Mouse (Mus musculus): ENCODE measurements around the gene Vwa1.

Gene Vwa1

GRCm38 (mm10) chr4:155780895-155781294 lies 6.4 kb upstream of the Vwa1 start:
- DNase-seq (ENCODE audit: low spot score): peak; percentile 42

GRCm38 (mm10) chr4:155779498-155779897 lies 5.0 kb upstream of the Vwa1 start:
- no peak for DNase-seq (ENCODE audit: low spot score)

GRCm38 (mm10) chr4:155777816-155778215 lies 3.3 kb upstream of the Vwa1 start:
- no peak for DNase-seq (ENCODE audit: low spot score)

GRCm38 (mm10) chr4:155776704-155777335 lies 2.3 kb upstream of the Vwa1 start:
- DNase-seq (ENCODE audit: low spot score): no peak

- no peak for DNase-seq (ENCODE audit: low spot score)
Observed at GRCm38 (mm10) chr4:155775855-155776254, 1.4 kb upstream of the Vwa1 start.

GRCm38 (mm10) chr4:155774971-155775740 lies 658 bp upstream of the Vwa1 start:
- DNase-seq (ENCODE audit: low spot score): no peak

GRCm38 (mm10) chr4:155773335-155774078 lies 991 bp downstream of the Vwa1 start:
- DNase-seq (ENCODE audit: low spot score): no peak

- DNase-seq (ENCODE audit: low spot score): no peak
Observed at GRCm38 (mm10) chr4:155772786-155773185, 1.7 kb downstream of the Vwa1 start.

- no peak for DNase-seq (ENCODE audit: low spot score)
Observed at GRCm38 (mm10) chr4:155771706-155772105, 2.8 kb downstream of the Vwa1 start.

GRCm38 (mm10) chr4:155770626-155771025 lies 3.9 kb downstream of the Vwa1 start:
- no peak for DNase-seq (ENCODE audit: low spot score)

GRCm38 (mm10) chr4:155769880-155770512 lies 4.5 kb downstream of the Vwa1 start:
- DNase-seq (ENCODE audit: low spot score): peak; percentile 91

GRCm38 (mm10) chr4:155769496-155769879 lies 5.0 kb downstream of the Vwa1 start:
- no peak for DNase-seq (ENCODE audit: low spot score)

GRCm38 (mm10) chr4:155762357-155762756 lies 12.1 kb downstream of the Vwa1 start:
- no peak for DNase-seq (ENCODE audit: low spot score)

GRCm38 (mm10) chr4:155761356-155762099 lies 13.0 kb downstream of the Vwa1 start:
- DNase-seq (ENCODE audit: low spot score): no peak

- DNase-seq (ENCODE audit: low spot score): peak; percentile 99
Observed at GRCm38 (mm10) chr4:155760613-155761355, 13.7 kb downstream of the Vwa1 start, which contains the start of gene Atad3a. Gene Atad3a, minus strand, starts transcription at chr4:155761093.

- peak; percentile 58 for DNase-seq (ENCODE audit: low spot score)
Observed at GRCm38 (mm10) chr4:155759862-155760612, 14.5 kb downstream of the Vwa1 start.

GRCm38 (mm10) chr4:155757011-155757410 lies 17.5 kb downstream of the Vwa1 start:
- no peak for DNase-seq (ENCODE audit: low spot score)

GRCm38 (mm10) chr4:155746575-155747490 lies 27.7 kb downstream of the Vwa1 start:
- DNase-seq (ENCODE audit: low spot score): no peak

GRCm38 (mm10) chr4:155746036-155746548 lies 28.4 kb downstream of the Vwa1 start:
- DNase-seq (ENCODE audit: low spot score): no peak
